Mouse (Mus musculus): ENCODE measurements around the gene Cdh23. TPM values are rescaled to one million over a fixed set of nuclear protein-coding genes. Genes with fewer than 3 reads are reported as not detected.
A peak's percentile ranks its signal among the peaks of the same experiment; 100 is the strongest.

Cdh23 gene
- total RNA-seq, 2 experiments from 2014 or later: 1.7 to 1.8 TPM

DNA sequence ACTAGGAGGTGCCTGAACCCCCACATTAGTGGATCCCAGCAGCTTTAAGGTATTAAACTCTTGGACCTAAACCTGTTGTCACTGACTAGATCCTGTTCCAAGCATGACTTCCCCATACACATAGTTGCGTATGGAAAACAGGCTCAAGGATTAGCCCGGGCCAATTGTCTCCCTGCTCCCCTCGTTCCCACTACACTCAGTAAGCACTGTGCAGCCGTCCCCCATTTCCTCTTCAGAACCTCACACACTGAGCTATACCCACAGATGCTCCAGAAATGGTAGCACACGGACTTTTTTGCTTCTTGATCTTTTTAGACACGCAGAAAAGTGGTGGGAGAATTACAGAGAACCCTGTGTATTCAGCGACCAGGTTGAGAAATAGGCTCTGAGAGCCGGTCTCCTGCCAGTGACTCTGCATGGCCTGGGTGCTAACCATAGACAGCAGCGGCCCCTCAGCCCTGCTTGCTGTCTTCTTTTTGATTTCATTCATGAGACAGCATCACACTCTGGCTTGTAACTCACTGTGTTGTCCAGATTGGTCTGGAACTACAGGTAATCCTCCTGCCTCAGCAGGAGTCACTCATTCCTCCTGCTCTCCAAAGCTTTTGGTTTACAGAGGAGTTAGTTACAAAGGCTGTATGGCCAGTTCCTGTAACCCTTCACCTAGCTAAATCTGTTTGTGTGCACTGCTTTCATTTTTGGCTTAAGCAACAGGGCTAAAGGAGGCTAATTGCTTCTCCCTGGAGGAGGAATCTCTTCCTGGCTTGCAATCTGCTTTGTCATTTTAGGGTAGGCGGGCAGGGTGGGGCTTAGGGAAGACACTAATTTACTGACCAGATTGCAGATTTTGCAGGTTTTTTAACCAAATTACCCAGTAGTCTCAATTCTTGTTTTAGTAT, 413.9 kb downstream of the Cdh23 start:
- no peak for DNase-seq (ENCODE audit: low spot score in 2 of 2)
- intact Hi-C loops (cut with DNase I): loop anchor here (5.0 kb wide), 1 partner anchor 35 kb away; no protein-coding TSS in a partner anchor

DNA sequence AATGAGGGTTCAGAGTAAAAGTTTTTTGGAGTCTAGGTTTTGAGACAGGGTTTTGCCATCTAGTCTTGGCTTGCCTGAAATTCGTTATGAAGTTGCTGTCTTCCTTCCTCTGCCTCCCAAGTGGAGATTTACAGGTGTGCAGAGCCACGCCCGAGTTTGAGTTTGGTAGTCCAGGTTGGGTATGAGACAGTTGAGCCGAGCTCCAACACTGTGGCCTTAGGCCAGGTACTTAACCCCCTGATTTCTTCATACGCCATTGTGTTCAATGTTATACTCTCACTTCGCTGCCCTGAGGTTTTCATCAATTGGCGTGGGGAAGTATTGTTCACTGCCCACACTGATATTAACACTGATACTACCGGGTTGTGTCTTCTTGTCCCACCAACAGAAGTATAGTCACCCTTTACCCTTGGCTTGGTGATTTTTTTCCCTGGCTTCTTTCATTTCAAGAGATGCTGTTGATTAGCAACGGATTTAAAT, 414.7 kb downstream of the Cdh23 start:
- intact Hi-C loops (cut with DNase I): loop anchor here (5.0 kb wide), 1 partner anchor 34 kb away; no protein-coding TSS in a partner anchor
- no peak for DNase-seq (ENCODE audit: low spot score in 2 of 2)

DNA sequence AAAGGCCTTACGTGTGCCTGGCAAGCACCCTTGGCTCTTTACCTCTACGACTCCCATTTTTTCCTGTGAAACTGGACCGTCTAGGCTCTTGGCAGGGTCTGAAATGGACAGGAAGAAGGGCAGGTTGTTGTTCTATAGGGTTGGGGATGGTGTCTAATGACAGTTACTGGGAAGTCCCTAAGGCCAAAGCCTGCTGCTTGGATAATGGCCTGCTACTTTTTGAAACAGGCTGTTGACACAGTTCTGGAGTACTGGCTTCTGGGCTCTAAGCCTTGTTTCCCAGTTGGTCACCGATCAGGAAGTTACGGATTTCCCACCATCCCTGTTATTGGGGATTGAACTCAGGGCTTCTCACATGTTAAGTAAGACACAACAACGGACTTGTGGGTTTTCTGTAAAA, 415.9 kb downstream of the Cdh23 start:
- DNase-seq (ENCODE audit: low spot score in 2 of 2): no peak

DNA sequence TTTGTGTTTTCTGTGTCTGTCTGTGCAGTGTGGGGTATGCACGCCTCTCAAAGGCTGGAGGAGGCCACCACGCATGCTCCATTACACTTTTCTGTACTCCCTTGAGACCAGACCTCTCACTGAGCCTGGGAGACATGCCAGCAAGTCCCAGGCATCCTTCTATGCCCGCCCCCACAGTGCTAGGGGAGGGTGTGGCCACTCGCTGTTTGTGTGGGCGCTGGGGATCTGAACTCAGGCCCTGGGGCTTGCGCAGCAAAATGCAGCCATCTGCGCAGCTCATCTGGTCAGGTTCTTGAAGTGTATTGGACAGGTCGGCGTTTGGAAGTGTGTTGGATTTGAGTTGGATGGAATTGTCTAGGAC, 416.4 kb downstream of the Cdh23 start:
- intact Hi-C loops (cut with DNase I): loop anchor here (5.0 kb wide), 1 partner anchor 33 kb away; no protein-coding TSS in a partner anchor
- peak; percentile 76 to 81 for DNase-seq (ENCODE audit: low spot score in 2 of 2)

More for the DNA sequence above, 415.9 kb downstream of the Cdh23 start:
- intact Hi-C loops (cut with DNase I): loop anchor here (5.0 kb wide), 1 partner anchor 33 kb away; no protein-coding TSS in a partner anchor

DNA sequence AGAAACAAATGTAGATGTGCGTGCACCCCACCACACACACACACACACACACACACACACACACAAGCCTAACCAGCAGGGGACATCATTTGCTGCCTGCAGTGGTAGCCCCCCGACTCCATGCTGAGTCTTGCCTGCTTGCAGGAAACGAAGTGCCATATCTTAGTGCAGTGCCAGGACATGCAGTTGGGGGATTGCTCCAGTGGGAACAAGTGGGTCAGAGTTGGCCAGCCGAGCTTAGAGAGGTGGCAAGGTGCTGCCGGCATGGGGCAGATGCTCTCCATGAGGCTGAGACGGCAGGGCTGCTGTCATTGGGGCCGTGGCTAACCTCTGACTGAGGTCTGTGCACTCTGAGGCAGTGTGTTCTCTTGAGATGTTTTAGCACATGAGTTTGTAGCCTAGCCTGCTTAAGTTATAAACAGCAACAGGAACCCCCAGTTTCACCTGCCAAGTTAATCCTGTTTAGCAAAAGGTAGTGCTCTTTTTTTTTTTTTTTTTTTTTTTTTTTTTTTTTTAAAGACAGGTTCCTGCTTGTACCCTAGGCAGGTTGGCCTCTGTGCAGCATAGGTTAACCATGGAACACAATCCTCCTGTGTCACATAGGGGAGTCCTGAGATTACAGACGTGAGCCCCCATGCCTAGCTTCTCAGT, 416.9 kb downstream of the Cdh23 start:
- intact Hi-C loops (cut with DNase I): no loop called here
- DNase-seq (ENCODE audit: low spot score in 2 of 2): no peak

DNA sequence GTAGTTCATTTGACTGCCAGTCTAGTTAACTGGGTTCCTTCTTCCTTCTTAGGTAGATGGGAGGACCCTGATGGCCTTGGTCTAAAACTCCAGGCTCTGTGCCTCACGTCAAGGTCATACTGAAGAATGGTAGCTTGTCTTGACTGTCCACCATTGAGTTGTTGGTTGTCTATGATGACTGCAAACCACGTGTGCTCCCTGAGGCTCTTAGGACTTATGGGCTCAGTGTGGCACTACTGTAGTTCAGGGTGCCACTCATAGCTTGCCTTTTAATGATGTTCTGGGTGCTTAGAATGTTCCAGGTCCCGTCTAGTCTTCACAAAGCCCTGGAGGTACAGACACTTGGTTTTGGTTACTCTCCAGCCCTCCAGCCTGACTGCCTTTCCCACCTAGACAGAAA, 417.5 kb downstream of the Cdh23 start:
- no peak for DNase-seq (ENCODE audit: low spot score in 2 of 2)
- intact Hi-C loops (cut with DNase I): no loop called here

DNA sequence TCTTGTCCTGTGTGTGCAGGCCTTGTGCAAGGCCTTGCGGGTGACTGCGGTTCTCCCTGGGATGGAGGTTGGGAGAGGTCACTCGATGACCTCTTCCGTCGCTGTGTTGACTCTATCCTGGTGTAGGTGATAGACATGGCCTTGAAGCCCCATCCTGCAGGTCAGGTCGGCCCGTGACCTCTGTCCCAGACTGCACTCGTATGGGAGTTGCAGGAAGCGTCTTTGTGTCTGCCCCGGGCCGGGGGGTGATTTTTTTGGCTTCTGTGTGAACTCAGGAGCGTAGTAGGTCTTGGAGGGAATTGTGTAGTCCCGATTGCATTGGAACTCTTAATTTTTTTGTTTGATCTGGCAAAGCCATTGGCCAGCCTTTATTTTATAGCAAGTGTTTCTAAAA, 418.3 kb downstream of the Cdh23 start:
- intact Hi-C loops (cut with DNase I): no loop called here
- DNase-seq (ENCODE audit: low spot score in 2 of 2): no peak

DNA sequence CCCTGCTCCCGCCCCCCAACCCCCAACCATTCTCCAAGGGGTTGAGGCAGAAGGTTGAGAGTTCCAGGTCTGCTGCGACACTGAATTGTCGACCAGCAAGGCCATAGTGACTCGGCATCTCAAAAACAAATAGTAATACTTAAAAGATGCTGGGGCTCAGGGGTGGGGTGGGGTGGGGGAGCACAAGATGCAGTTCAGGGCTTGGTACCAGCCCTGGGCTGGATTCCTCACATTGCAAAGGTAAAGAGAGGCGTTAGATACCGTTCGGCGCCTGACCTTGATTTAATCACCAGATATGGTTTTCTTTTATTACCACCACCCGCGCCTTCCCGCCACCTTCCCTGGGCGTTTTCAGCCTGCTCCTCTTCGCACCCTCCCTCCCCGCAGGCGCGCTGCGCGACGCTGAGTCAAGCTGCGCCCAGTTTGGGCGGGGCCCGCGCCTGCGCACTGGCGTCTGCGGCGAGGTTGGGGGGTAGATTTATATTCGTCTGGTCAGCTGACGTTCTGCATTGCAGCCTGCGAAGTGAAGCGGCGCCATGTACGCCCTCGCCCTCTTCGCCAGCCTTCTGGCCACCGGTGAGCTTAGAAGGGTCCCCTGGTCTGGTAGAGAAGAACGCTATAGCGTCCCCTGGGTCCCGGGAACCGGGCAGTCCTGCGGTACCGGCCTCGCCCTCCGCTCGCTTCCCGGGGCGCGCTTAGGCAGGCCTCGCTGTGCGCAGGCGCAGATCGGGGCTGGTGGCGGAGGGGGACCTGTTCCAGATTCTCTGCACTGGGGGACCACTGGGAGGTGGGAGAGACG, 418.9 kb downstream of the Cdh23 start, which contains the start of gene Psap:
Gene Psap, plus strand, starts transcription at position 421 of the 799 bp plus-strand sequence.
- intact Hi-C loops (cut with DNase I): no loop called here
- DNase-seq (ENCODE audit: low spot score in 2 of 2): peak; percentile 95 to 96

DNA sequence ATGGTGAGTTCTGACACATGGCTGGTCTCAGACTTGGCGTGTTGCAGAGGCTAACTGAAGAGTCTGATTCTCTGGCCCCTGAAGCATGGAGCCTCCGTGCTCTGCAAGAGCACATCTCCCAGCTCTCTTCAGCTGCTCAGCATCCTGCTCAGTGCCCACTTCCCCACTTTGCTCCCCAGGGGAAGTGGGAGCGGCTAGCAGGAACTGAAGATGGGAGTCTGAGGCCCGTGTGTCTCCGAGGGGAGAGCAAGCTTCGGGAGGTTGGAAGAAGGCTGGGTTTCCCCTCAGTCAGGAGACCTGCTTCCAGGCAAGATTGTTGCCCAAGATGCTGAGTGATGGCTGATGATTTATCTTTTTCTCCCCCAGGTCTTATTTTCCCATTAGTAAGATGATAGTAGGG, 422.9 kb downstream of the Cdh23 start:
- intact Hi-C loops (cut with DNase I): no loop called here
- no peak for DNase-seq (ENCODE audit: low spot score in 2 of 2)

DNA sequence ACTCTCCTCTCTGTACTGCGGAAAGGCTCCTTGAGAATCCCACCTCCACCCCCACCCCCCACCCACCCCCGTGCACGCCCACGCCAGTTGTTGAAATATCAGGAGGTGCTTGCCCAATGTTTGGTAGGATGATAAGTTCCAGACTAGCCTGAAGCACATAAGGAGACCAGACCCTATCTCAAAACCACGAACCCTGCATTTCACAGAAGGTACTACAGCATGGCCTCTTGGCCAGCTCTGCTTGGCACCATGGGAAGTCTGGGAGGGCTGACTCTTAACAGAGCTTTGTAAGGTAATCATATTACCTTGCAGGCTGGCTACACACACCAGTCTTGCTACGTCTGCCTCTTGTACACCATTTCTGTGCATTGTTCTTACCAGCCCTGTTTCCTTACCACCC, 424.0 kb downstream of the Cdh23 start:
- DNase-seq (ENCODE audit: low spot score in 2 of 2): no peak
- intact Hi-C loops (cut with DNase I): no loop called here

DNA sequence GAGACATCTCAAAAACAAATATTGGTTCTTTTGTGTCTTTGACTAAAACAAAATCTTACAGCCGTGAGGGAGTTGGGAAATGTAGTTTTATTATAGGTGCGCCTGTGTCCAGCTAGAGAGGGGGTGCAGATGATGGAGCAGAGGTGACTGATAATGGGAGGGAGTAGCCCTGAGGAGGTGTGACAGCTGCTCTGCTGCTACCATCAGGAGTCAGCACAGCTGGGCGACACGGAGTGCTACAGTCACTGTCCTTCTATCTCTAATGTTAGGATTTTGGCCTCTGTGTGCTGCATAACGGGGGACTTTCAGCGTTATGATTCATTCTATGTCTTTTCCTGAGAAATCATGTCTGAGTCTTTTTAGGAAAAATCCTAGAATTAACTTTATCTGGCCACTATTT, 425.3 kb downstream of the Cdh23 start:
- intact Hi-C loops (cut with DNase I): no loop called here
- DNase-seq (ENCODE audit: low spot score in 2 of 2): no peak

DNA sequence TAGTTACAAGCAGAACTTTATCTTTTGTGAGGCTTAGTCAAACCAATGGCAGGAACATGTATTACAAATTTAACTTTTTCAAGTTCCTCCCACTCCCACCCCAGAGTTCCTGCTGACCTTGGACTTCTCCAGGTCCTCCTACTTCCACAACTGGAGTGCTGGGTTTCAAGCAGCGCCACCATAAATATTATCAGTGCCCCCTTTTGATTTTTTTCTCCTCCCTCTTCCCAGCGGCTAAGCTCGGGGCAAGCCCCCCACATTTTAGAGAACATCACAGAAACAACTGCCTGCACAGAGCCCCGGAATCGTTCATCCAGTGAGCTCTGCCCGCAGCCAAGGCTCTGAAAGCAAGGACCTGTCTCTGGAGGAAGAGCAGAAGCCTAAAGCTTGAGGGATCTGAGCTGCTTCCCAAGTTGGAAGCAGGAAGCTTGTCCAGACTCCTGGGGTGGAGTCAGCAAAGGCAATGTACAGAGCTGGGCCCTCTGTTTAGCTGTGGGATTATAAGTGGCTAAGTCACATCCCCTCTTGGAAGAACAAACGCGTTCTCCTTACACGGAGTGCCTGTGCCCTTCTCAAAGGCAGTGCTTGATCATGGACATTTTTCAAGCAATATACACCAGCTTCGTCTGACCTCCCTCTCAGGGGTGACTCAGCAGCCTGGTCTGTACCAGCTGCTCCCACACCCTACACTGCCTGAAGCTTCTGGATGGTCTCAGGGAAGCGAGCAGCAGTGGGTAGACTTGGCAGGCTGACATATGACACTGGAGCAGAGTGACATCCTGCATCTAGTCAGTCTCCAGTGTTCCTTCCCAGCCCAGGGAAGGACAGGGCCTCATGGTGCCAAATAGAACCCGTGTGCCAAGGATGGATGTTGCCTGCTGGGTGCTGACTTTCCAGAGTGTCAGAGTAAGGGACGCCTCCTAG, 426.9 kb downstream of the Cdh23 start:
- DNase-seq (ENCODE audit: low spot score in 2 of 2): no peak
- intact Hi-C loops (cut with DNase I): no loop called here

DNA sequence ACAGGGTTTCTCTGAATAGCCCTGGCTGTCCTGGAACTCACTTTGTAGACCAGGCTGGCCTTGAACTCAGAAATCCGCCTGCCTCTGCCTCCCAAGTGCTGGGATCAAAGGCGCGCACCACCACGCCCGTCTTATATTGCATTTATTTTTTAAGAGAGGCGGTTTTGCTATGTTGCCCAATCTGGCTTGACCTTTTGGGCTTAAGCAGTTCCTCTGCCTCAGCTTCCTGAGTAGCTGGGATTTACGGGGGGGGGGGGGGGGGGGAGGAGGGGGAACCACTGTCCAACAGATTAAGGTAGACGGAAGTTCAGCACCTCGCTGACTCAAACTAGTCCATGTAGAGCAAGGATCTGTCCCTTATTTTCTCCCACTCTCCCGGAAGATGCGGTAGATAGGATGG, 427.6 kb downstream of the Cdh23 start:
- intact Hi-C loops (cut with DNase I): no loop called here

DNA sequence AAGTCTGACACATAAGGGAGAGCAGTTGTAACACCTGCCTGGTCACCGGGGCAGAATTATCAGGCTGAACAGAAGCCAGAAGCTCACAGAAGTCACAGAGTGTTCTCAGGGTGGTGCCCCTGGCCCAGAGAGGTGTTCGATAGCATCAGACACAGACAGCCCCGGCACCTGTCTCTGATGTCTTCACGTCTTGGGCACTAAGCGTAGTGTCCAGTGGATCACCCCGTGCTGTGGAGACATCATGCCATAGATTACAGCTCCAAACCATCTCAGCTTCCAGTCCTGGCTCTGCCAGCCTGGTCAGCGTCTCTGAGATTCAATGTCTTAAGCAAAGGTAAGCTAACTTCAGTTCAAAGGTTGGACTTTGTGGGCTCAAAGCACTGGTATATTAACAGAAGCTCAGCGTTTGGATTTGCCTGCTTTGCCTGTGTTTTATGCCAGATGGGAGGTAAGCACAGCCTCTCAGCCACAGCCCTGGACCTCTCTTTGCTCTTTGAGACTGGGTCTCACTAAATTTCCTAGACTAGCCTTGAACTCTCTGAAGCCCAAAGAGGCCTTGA, 429.4 kb downstream of the Cdh23 start:
- intact Hi-C loops (cut with DNase I): no loop called here
- no peak for DNase-seq (ENCODE audit: low spot score in 2 of 2)

More for the DNA sequence above, 427.6 kb downstream of the Cdh23 start:
- no peak for DNase-seq (ENCODE audit: low spot score in 2 of 2)

DNA sequence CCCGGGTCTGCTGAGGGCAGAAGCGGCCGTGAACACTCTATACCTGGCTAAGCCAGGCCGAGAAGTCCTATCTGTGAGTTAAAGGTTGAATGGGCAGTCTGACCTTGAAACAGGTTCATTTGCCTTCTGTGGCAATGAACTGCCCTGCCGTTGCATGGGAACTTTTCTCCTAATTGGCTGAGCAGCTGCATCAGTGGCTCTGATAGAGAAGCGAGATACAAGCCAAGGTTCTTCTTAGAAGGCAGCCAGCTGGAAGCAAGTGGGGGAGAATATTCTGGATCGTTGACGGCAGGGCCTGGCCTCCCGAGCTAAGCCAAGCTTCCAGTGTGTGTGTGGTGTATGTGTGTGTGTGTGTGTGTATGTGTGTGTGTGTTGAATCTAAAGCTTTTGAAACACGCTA, 431.0 kb downstream of the Cdh23 start:
- intact Hi-C loops (cut with DNase I): no loop called here
- no peak for DNase-seq (ENCODE audit: low spot score in 2 of 2)

DNA sequence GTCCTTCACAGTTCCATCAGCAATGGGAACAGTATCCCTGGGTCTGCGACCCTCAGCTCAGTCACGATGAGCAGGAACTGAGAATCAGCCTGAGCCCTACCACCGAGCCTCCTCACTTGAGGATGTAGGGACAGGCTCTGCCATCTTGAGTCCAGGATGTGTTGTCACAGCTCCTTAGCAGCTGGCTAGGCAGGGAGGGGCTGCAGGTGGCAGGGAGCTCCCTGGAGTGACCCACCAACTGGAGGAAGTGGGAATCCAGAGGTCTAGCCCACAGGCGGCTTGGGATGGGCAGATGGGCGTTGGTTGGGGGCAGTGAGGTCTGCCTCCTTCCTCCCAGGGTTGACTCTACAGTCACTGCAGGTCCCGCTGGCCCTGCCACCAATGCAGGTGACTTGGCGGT, 432.9 kb downstream of the Cdh23 start:
- intact Hi-C loops (cut with DNase I): no loop called here
- no peak for DNase-seq (ENCODE audit: low spot score in 2 of 2)

DNA sequence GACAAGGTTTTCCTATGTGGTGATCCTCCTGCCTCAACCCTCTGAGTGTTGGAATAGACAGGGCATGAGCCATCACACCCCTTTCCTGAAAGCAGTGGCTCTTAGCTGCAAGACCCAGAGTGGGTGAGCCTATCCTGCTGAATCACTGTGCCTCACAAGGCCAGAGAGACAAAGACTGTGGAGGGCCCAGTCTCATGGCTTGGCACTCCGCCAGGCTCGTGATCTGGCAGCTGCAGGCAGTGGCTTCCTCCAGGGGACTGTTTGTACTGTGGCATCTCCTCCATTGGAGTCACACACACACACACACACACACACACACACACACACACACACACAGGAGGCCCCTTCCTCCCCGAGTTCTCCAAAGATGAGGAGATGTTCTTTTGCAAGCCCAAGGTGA, 433.9 kb downstream of the Cdh23 start:
- intact Hi-C loops (cut with DNase I): no loop called here
- DNase-seq (ENCODE audit: low spot score in 2 of 2): peak; percentile 73 to 75

DNA sequence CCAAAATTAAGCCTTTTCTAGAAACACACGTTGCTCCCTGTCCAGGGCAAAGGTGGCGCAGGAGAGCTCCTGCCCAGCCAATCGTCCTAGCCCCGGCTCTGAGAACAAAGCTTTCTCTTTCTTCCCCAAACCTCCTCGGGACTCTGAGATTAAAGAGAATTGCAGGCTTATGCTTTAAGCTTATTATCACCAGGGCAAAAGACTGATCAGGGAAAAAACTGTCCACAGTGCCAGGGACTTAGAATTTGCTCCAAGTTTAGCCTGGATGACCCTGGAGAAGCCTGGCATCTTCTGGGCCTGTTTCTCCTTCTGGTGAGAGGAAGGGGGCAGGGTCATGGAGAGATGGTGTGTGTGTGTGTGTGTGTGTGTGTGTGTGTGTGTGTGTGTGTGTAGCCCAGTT, 434.8 kb downstream of the Cdh23 start:
- no peak for DNase-seq (ENCODE audit: low spot score in 2 of 2)
- intact Hi-C loops (cut with DNase I): no loop called here
